20 mouse cellular contexts compared by ENCODE assay signal in the genomic region with DNA sequence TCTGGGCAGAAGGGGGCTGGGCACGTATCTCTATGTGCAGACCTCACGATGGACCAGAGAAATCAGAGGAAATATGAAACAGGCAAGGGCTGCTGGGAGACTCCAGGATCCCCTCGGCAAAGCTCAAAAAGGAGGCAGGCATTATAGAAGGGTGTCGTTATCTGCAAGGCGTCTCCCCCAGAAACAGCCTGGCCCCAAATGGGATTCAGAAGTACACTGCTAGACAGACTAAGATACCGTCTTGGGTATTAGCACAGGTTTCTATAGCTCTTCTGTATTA.
DNase-seq lines count a peak whose midpoint lies in the region; ATAC-seq and TF ChIP-seq lines count a peak whose summit lies in the region.
"Had no signal": no experiment of that assay in that cellular context is flagged by ENCODE, and none has a peak within 500 bp of the region (broad histone marks: within the 10 kb centered on the region; RNA-seq: fewer than 3 reads in every experiment).

No protein-coding gene starts in this region.

- no peak for DNase-seq in forebrain, embryonic 11.5 days (ENCODE audit: low spot score)
- no peak for DNase-seq in forebrain, postnatal 0 days
- DNase-seq in hindbrain, postnatal 0 days (ENCODE audit: low spot score), result no peak
- DNase-seq in midbrain, postnatal 0 days (ENCODE audit: low spot score), result no peak
- DNase-seq in ovary, postnatal 14 days (ENCODE audit: low spot score), result no peak
- no peak for DNase-seq in frontal cortex, adult 2 months (ENCODE audit: extremely low spot score in 1 of 2, low spot score in 1 of 2)
- no peak for DNase-seq in adrenal gland, adult (ENCODE audit: inconsistent age in 2 of 2, low spot score in 1 of 2)
- DNase-seq: adrenal gland, postnatal 25 days; cerebellum, adult 18-20 months; gastrocnemius, adult 2 months; heart, adult 18-20 months; kidney, adult 18-20 months; kidney, postnatal 25 days; layer of hippocampus, adult 9-11 months; lung, postnatal 14 days; thymus, postnatal 36 days had no signal

- H3K27me3 ChIP-seq in forebrain, embryonic 11.5 days (ENCODE audit: control insufficient read depth, insufficient read depth, low read length), result no peaks in the 10 kb centered on the region
- no peaks in the 10 kb centered on the region for H3K27me3 ChIP-seq in forebrain, postnatal 0 days (ENCODE audit: insufficient read depth, low read length)
- no peaks in the 10 kb centered on the region for H3K27me3 ChIP-seq in hindbrain, postnatal 0 days (ENCODE audit: insufficient read depth, low read length)
- H3K27me3 ChIP-seq in midbrain, postnatal 0 days (ENCODE audit: insufficient read depth, low read length), result no peaks in the 10 kb centered on the region
- H3K27me3 ChIP-seq: embryonic facial prominence, embryonic 12.5 days; heart, embryonic 15.5 days; limb, embryonic 12.5 days had no signal

- no peaks in the 10 kb centered on the region for H3K36me3 ChIP-seq in forebrain, embryonic 11.5 days (ENCODE audit: control insufficient read depth, insufficient read depth, low read length)
- H3K36me3 ChIP-seq in forebrain, postnatal 0 days (ENCODE audit: insufficient read depth), result peaks cover 5% of the 10 kb centered on the region
- peaks cover 4% of the 10 kb centered on the region; the same call in 1 of the 2 replicates for H3K36me3 ChIP-seq in hindbrain, postnatal 0 days (ENCODE audit: insufficient read depth, low read length)
- peaks cover 8% of the 10 kb centered on the region; the same call in 1 of the 2 replicates for H3K36me3 ChIP-seq in midbrain, postnatal 0 days (ENCODE audit: insufficient read depth, low read length)
- H3K36me3 ChIP-seq: heart, embryonic 15.5 days had no signal

- H3K27ac ChIP-seq in forebrain, embryonic 11.5 days (ENCODE audit: low read depth, low read length), result no peak overlapping the region
- H3K27ac ChIP-seq in forebrain, postnatal 0 days (ENCODE audit: low read depth, low read length), result peak overlapping the region; percentile 46
- peak overlapping the region; percentile 54 for H3K27ac ChIP-seq in hindbrain, postnatal 0 days
- peak overlapping the region; percentile 76 for H3K27ac ChIP-seq in midbrain, postnatal 0 days (ENCODE audit: low read depth, low read length)
- H3K27ac ChIP-seq: embryonic facial prominence, embryonic 12.5 days; gastrocnemius, adult 2 months; heart, embryonic 15.5 days; limb, embryonic 12.5 days; liver, embryonic 14.5 days had no signal

- no peaks in the 10 kb centered on the region; the same call in 1 of the 2 replicates for H3K4me1 ChIP-seq in forebrain, embryonic 11.5 days (replicated peaks; ENCODE audit: control insufficient read depth, insufficient read depth, low read length)
- no peaks in the 10 kb centered on the region for H3K4me1 ChIP-seq in forebrain, postnatal 0 days (ENCODE audit: insufficient read depth)
- H3K4me1 ChIP-seq in hindbrain, postnatal 0 days (ENCODE audit: insufficient read depth, low read length), result 0 out of 2 replicates have a peak, but pooled peaks cover 3% of the 10 kb centered on the region
- H3K4me1 ChIP-seq in midbrain, postnatal 0 days (ENCODE audit: insufficient read depth, low read length), result peaks cover 4% of the 10 kb centered on the region; the same call in 1 of the 2 replicates
- H3K4me1 ChIP-seq: embryonic facial prominence, embryonic 12.5 days had no signal

- H3K9me3 ChIP-seq in forebrain, embryonic 11.5 days (ENCODE audit: control insufficient read depth, low read length), result no peaks in the 10 kb centered on the region
- no peaks in the 10 kb centered on the region for H3K9me3 ChIP-seq in forebrain, postnatal 0 days (ENCODE audit: low read length)
- H3K9me3 ChIP-seq in hindbrain, postnatal 0 days (ENCODE audit: low read length), result no peaks in the 10 kb centered on the region
- no peaks in the 10 kb centered on the region for H3K9me3 ChIP-seq in midbrain, postnatal 0 days (ENCODE audit: low read length)
- H3K9me3 ChIP-seq: embryonic facial prominence, embryonic 12.5 days; heart, embryonic 15.5 days; limb, embryonic 12.5 days had no signal

- 27% methylated on average over 6 of the region's 6 CpGs for WGBS in forebrain, embryonic 11.5 days
- 8% methylated on average over 6 of the region's 6 CpGs for WGBS in forebrain, postnatal 0 days
- 21% methylated on average over 6 of the region's 6 CpGs for WGBS in hindbrain, postnatal 0 days
- WGBS in midbrain, postnatal 0 days, result 13% methylated on average over 6 of the region's 6 CpGs

- TF ChIP-seq CTCF in forebrain, postnatal 0 days (IDR thresholded peaks at IDR 0.05; ENCODE audit: low read depth), result no peak
- no peak for TF ChIP-seq CTCF in hindbrain, postnatal 0 days (IDR thresholded peaks at IDR 0.05; ENCODE audit: low read depth)
- TF ChIP-seq CTCF in midbrain, postnatal 0 days (IDR thresholded peaks at IDR 0.05), result no peak

- H3K9ac ChIP-seq in forebrain, embryonic 11.5 days (ENCODE audit: low read length), result no peak overlapping the region
- H3K9ac ChIP-seq in forebrain, postnatal 0 days, result no peak overlapping the region
- H3K9ac ChIP-seq in hindbrain, postnatal 0 days (replicated peaks; ENCODE audit: low read length), result no peak overlapping the region
- peak overlapping the region; percentile 42; the same call in 1 of the 2 replicates for H3K9ac ChIP-seq in midbrain, postnatal 0 days (replicated peaks; ENCODE audit: low read length, poor library complexity, severe bottlenecking)
- H3K9ac ChIP-seq: embryonic facial prominence, embryonic 12.5 days; heart, embryonic 15.5 days; limb, embryonic 12.5 days; liver, embryonic 14.5 days had no signal

- ATAC-seq in forebrain, embryonic 11.5 days (replicated peaks; ENCODE audit: low FRiP score), result 0 out of 2 replicates have a peak, but pooled peaks have one; percentile 15
- ATAC-seq in forebrain, postnatal 0 days, result no peak
- ATAC-seq in hindbrain, postnatal 0 days, result no peak
- ATAC-seq in midbrain, postnatal 0 days (ENCODE audit: low FRiP score), result peak; percentile 31; the same call in 1 of the 2 replicates

- no peak overlapping the region for H3K4me3 ChIP-seq in forebrain, embryonic 11.5 days (ENCODE audit: low read depth, low read length)
- H3K4me3 ChIP-seq in forebrain, postnatal 0 days (ENCODE audit: low read depth, low read length), result no peak overlapping the region
- H3K4me3 ChIP-seq in hindbrain, postnatal 0 days (ENCODE audit: low read length), result no peak overlapping the region
- no peak overlapping the region for H3K4me3 ChIP-seq in midbrain, postnatal 0 days (ENCODE audit: low read depth, low read length)
- H3K4me3 ChIP-seq: embryonic facial prominence, embryonic 12.5 days; gastrocnemius, adult 2 months; heart, embryonic 15.5 days; limb, embryonic 12.5 days had no signal

- H3K4me2 ChIP-seq in forebrain, embryonic 11.5 days (ENCODE audit: low read depth, low read length, severe bottlenecking), result no peak overlapping the region
- H3K4me2 ChIP-seq in forebrain, postnatal 0 days (ENCODE audit: low read depth), result no peak overlapping the region
- no peak overlapping the region for H3K4me2 ChIP-seq in hindbrain, postnatal 0 days (ENCODE audit: low read depth, low read length)
- 0 out of 2 replicates have a peak overlapping the region, but pooled peaks have one; percentile 12 for H3K4me2 ChIP-seq in midbrain, postnatal 0 days (ENCODE audit: low read depth, low read length, poor library complexity, severe bottlenecking)
- H3K4me2 ChIP-seq: embryonic facial prominence, embryonic 12.5 days; heart, embryonic 15.5 days; limb, embryonic 12.5 days had no signal

Comparison
In these comparisons a context has a peak if more than half of its experiments do, and no peak if none do; other contexts are left out.
1. ATAC-seq: peak in forebrain, embryonic 11.5 days (single experiment) and midbrain, postnatal 0 days (single experiment); none in forebrain, postnatal 0 days (single experiment) and hindbrain, postnatal 0 days (single experiment).